Mouse (Mus musculus): ENCODE data around the gene Arih2. TPM values are rescaled to one million over a fixed set of nuclear protein-coding genes. Genes with fewer than 3 reads are reported as not detected.

Arih2 gene
- polyA plus RNA-seq, 1 experiment from 2014 or later = 19.8 TPM

GRCm38 (mm10) chr9:108587571-108588180, 61.5 kb downstream of the Arih2 start:
- TF ChIP-seq CTCF (IDR thresholded peaks at IDR 0.05; ENCODE audit: low read depth) (no peak), EP300 (IDR thresholded peaks at IDR 0.05; ENCODE audit: low read depth) (no peak)
- 43% methylated on average over 14 of the region's 14 CpGs for WGBS (ENCODE audit: insufficient replicate concordance)
- no peaks in the 10 kb centered on the region for H3K4me1 ChIP-seq (ENCODE audit: insufficient read depth)
- no peak overlapping the region for H3K4me3 ChIP-seq (ENCODE audit: low read depth, low read length)
- no peak overlapping the region for H3K27ac ChIP-seq (ENCODE audit: low read depth)
- no peak for DNase-seq
- H3K4me2 ChIP-seq (ENCODE audit: low read depth, low read length) = no peak overlapping the region
- no peaks in the 10 kb centered on the region for H3K27me3 ChIP-seq (ENCODE audit: insufficient read depth, low read length)
- H3K9ac ChIP-seq (replicated peaks) = no peak overlapping the region; the same call in 1 of the 2 replicates
- no peaks in the 10 kb centered on the region for H3K9me3 ChIP-seq (ENCODE audit: low read length)
- H3K36me3 ChIP-seq (replicated peaks; ENCODE audit: insufficient read depth, low read length) = no peaks in the 10 kb centered on the region
- ATAC-seq = no peak

- TF ChIP-seq CTCF (IDR thresholded peaks at IDR 0.05; ENCODE audit: low read depth) = no peak
- no peak for TF ChIP-seq EP300 (IDR thresholded peaks at IDR 0.05; ENCODE audit: low read depth)
- peak overlapping the region; percentile 97 for H3K4me2 ChIP-seq (ENCODE audit: low read depth, low read length)
- no peaks in the 10 kb centered on the region for H3K27me3 ChIP-seq (ENCODE audit: insufficient read depth, low read length)
- 49% methylated on average over 5 of the region's 5 CpGs for whole genome bisulfite sequencing (ENCODE audit: insufficient replicate concordance)
- H3K9me3 ChIP-seq (ENCODE audit: low read length) = no peaks in the 10 kb centered on the region
- peaks cover 9% of the 10 kb centered on the region for H3K4me1 ChIP-seq (ENCODE audit: insufficient read depth)
- ATAC-seq (no peak), DNase-seq (no peak)
- H3K9ac ChIP-seq (replicated peaks) = peak overlapping the region; percentile 72; the same call in 1 of the 2 replicates
- peak overlapping the region; percentile 70 for H3K4me3 ChIP-seq (ENCODE audit: low read depth, low read length)
- no peaks in the 10 kb centered on the region for H3K36me3 ChIP-seq (replicated peaks; ENCODE audit: insufficient read depth, low read length)
- no peak overlapping the region for H3K27ac ChIP-seq (ENCODE audit: low read depth)
These were observed 69.9 kb downstream of the Arih2 start for GRCm38 (mm10) chr9:108579344-108579690.

- ATAC-seq (peak; percentile 96), DNase-seq (peak; percentile 90)
- H3K4me1 ChIP-seq (ENCODE audit: insufficient read depth) = peaks cover 9% of the 10 kb centered on the region
- TF ChIP-seq CTCF (IDR thresholded peaks at IDR 0.05; ENCODE audit: low read depth) = no peak
- TF ChIP-seq EP300 (IDR thresholded peaks at IDR 0.05; ENCODE audit: low read depth) = peak; percentile 45; the same call in 1 of the 2 replicates
- H3K27ac ChIP-seq (ENCODE audit: low read depth) = peak within 1 kb of the TSS; percentile 75
- peak within 1 kb of the TSS; percentile 97 for H3K4me2 ChIP-seq (ENCODE audit: low read depth, low read length)
- peak within 1 kb of the TSS; percentile 70 for H3K4me3 ChIP-seq (ENCODE audit: low read depth, low read length)
- 6% methylated on average over 50 of the region's 51 CpGs for WGBS (ENCODE audit: insufficient replicate concordance)
- H3K27me3 ChIP-seq (ENCODE audit: insufficient read depth, low read length) = no peaks in the 10 kb centered on the region
- H3K36me3 ChIP-seq (replicated peaks; ENCODE audit: insufficient read depth, low read length) = no peaks in the 10 kb centered on the region
- no peaks in the 10 kb centered on the region for H3K9me3 ChIP-seq (ENCODE audit: low read length)
- peak within 1 kb of the TSS; percentile 72 for H3K9ac ChIP-seq (replicated peaks)
These were observed 70.4 kb downstream of the Arih2 start, which contains the start of gene Wdr6 for GRCm38 (mm10) chr9:108578545-108579343. Wdr6 (minus strand) TSS chr9:108578739.

GRCm38 (mm10) chr9:108577934-108578544, 71.1 kb downstream of the Arih2 start:
- 0 out of 2 replicates have a peak, but pooled peaks cover 3% of the 10 kb centered on the region for H3K36me3 ChIP-seq (replicated peaks; ENCODE audit: insufficient read depth, low read length)
- DNase-seq = peak; percentile 60
- WGBS (ENCODE audit: insufficient replicate concordance) = under 1% methylated on average over 24 of the region's 24 CpGs
- H3K4me3 ChIP-seq (ENCODE audit: low read depth, low read length) = peak overlapping the region; percentile 70
- ATAC-seq = peak; percentile 6
- peaks cover 9% of the 10 kb centered on the region for H3K4me1 ChIP-seq (ENCODE audit: insufficient read depth)
- peak overlapping the region; percentile 97 for H3K4me2 ChIP-seq (ENCODE audit: low read depth, low read length)
- H3K9ac ChIP-seq (replicated peaks) = peak overlapping the region; percentile 72
- no peaks in the 10 kb centered on the region for H3K27me3 ChIP-seq (ENCODE audit: insufficient read depth, low read length)
- H3K9me3 ChIP-seq (ENCODE audit: low read length) = no peaks in the 10 kb centered on the region
- H3K27ac ChIP-seq (ENCODE audit: low read depth) = peak overlapping the region; percentile 75
- TF ChIP-seq EP300 (IDR thresholded peaks at IDR 0.05; ENCODE audit: low read depth) (no peak), CTCF (IDR thresholded peaks at IDR 0.05; ENCODE audit: low read depth) (no peak)

- no peak overlapping the region for H3K4me2 ChIP-seq (ENCODE audit: low read depth, low read length)
These were observed 72.2 kb downstream of the Arih2 start for GRCm38 (mm10) chr9:108577025-108577424.

More at GRCm38 (mm10) chr9:108577025-108577424, 72.2 kb downstream of the Arih2 start:
- no peak overlapping the region for H3K27ac ChIP-seq (ENCODE audit: low read depth)
- no peak overlapping the region for H3K4me3 ChIP-seq (ENCODE audit: low read depth, low read length)
- ATAC-seq (no peak), DNase-seq (no peak)
- peaks cover 9% of the 10 kb centered on the region for H3K4me1 ChIP-seq (ENCODE audit: insufficient read depth)
- no peak overlapping the region for H3K9ac ChIP-seq (replicated peaks)
- no peaks in the 10 kb centered on the region for H3K9me3 ChIP-seq (ENCODE audit: low read length)
- peaks cover 10% of the 10 kb centered on the region for H3K36me3 ChIP-seq (replicated peaks; ENCODE audit: insufficient read depth, low read length)
- no peaks in the 10 kb centered on the region for H3K27me3 ChIP-seq (ENCODE audit: insufficient read depth, low read length)
- WGBS (ENCODE audit: insufficient replicate concordance) = 58% methylated on average over 6 of the region's 6 CpGs
- TF ChIP-seq EP300 (IDR thresholded peaks at IDR 0.05; ENCODE audit: low read depth) (no peak), CTCF (IDR thresholded peaks at IDR 0.05; ENCODE audit: low read depth) (no peak)
